Mouse (Mus musculus) lung, adult 2 months (tissue): ENCODE results near the gene Tmem38a.

Source experiments
- CTCF ChIP-seq: fragments of 200-500 bp; IDR thresholded peaks from 2 replicates; pipeline ENCODE4 v1.5.1; 2011; ENCODE audit warnings: mild to moderate bottlenecking, low read length, control low read depth; ENCODE audit not compliant: insufficient read depth
- POLR2A ChIP-seq: fragments of 200-500 bp; IDR thresholded peaks from 2 replicates; pipeline ENCODE4 v1.6.1; 2011; ENCODE audit warnings: low read depth, mild to moderate bottlenecking, control low read depth, low read length, borderline replicate concordance; ENCODE audit errors: extremely low read depth

DNA sequence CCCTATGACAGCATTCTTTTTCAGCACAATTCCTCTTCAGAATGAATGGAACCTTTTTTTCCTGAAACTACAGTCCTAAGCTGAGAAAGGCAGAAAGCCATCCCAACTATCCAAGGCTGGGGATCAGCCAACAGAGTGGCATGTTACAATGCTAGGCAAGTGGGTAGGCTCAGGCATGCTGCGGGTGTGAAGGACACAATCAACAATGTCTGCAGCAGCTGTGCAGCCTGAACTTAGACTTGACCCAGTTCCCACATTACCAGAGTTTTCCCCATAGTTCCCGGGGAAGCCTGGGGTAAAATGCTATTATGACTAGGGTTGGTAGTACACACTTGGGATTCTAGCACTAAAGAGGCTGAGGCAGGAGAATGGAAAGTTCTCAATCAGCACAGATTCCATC, 5.9 kb upstream of the Tmem38a start:
- no peak for TF ChIP-seq POLR2A
- TF ChIP-seq CTCF = no peak
